Mouse (Mus musculus) liver, embryonic 13.5 days (tissue): ENCODE data around the gene Psmd3. TPM values are rescaled to one million over a fixed set of nuclear protein-coding genes. Genes with fewer than 3 reads are reported as not detected.
A peak's percentile ranks its signal among the peaks of the same experiment; 100 is the strongest.
"Not testable (repeated sequence)": the region's sequence is repeated elsewhere in the genome, so short reads cannot be mapped to it uniquely, and the experiment has no call there.

Source experiments
- ATAC-seq: fragments of 200-750 bp; cut with Nextera tagmentation; 2 replicates; pipeline ENCODE4 v1.8.0; 2017; ENCODE audit warnings: low read depth, mild to moderate bottlenecking, moderate number of reproducible peaks, moderate library complexity
- DNase-seq: peaks from one replicate; pipeline ENCODE4 v3.0.0; 2022
- H3K27ac ChIP-seq: fragments of 300-500 bp; sonication (generic); 2 replicates; pipeline ENCODE4 v1.5.1; 2015; ENCODE audit warnings: moderate library complexity, mild to moderate bottlenecking, inconsistent platforms
- H3K27me3 ChIP-seq: fragments of 300-500 bp; sonication (generic); 2 replicates; pipeline ENCODE4 v1.6.1; 2015; ENCODE audit warnings: mild to moderate bottlenecking, inconsistent platforms
- H3K36me3 ChIP-seq: fragments of 300-500 bp; sonication (generic); 2 replicates; pipeline ENCODE4 v1.6.1; 2015; ENCODE audit warnings: mild to moderate bottlenecking, inconsistent platforms
- H3K4me1 ChIP-seq: fragments of 300-500 bp; sonication (generic); replicated peaks from 2 replicates; pipeline ENCODE4 v1.6.1; 2015; ENCODE audit warnings: inconsistent platforms
- H3K4me2 ChIP-seq: fragments of 300-500 bp; sonication (generic); 2 replicates; pipeline ENCODE4 v1.6.1; 2015; ENCODE audit warnings: inconsistent platforms, mild to moderate bottlenecking, moderate library complexity
- H3K4me3 ChIP-seq: fragments of 300-500 bp; sonication (generic); replicated peaks from 2 replicates; pipeline ENCODE4 v1.5.1; 2015; ENCODE audit warnings: mild to moderate bottlenecking, inconsistent platforms
- H3K9ac ChIP-seq: fragments of 300-500 bp; sonication (generic); 2 replicates; pipeline ENCODE4 v1.6.1; 2015; ENCODE audit warnings: mild to moderate bottlenecking, inconsistent platforms
- H3K9me3 ChIP-seq: fragments of 300-500 bp; sonication (generic); replicated peaks from 2 replicates; pipeline ENCODE4 v1.6.1; 2016; ENCODE audit warnings: inconsistent platforms
- WGBS: fragments of 180-500 bp; shearing (Covaris S2); methylation state at CpG from one replicate; pipeline ENCODE4 v1.1.7; 2015; ENCODE audit not compliant: insufficient replicate concordance; 5-methylcytosine and 5-hydroxymethylcytosine counted together
- polyA plus RNA-seq: library from polyadenylated mRNA; unstranded; fragments of >200 nt; fragmentation: Nextera tagmentation; extraction: Ambion mirVana; gene quantifications from 2 replicates; pipeline ENCODE4 v1.2.1, GENCODE M21; 2015

Gene Psmd3
- polyA plus RNA-seq, 1 experiment from 2014 or later: 143 TPM

DNA sequence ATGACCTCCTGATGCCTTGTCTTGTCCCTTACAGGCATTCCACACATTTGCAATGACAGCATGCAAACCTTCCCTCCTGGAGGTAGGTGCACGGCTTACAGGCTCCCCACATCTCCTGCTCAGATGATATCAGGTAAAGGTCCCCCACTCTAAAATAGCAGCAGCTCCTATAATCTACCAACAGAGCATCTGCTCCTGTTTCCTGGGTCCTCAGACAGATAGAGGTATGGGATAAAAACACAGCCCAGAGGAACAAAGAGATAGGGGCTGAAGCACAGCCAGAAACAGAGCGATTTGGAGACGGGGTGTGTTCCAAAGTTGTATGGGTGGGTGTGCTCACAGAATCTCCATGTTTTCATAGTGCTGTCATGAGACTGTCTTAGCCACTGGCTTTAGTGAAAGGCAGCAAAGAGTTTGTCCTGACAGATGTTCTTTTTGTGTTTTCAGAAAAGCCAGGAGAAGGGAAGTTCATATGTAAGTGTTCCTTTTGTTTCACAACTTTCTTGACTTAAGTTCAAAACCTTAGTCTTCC is 11.0 kb upstream of the Psmd3 start:
- DNase-seq: no peak
- WGBS: 30% methylated on average over 3 of the region's 3 CpGs
- H3K27me3 ChIP-seq: peaks cover 50% of the 10 kb centered on the region

GRCm38 (mm10) chr11:98671857-98672256 is 10.5 kb upstream of the Psmd3 start:
- DNase-seq: peak; percentile 43
- H3K9ac ChIP-seq: peak overlapping the region; percentile 23; the same call in 1 of the 2 replicates
- H3K27ac ChIP-seq: 0 out of 2 replicates have a peak overlapping the region, but pooled peaks have one; percentile 6
- H3K9me3 ChIP-seq: no peaks in the 10 kb centered on the region
- H3K4me2 ChIP-seq: no peak overlapping the region
- H3K36me3 ChIP-seq: no peaks in the 10 kb centered on the region
- H3K4me1 ChIP-seq: peaks cover 21% of the 10 kb centered on the region
- H3K27me3 ChIP-seq: peaks cover 45% of the 10 kb centered on the region
- 28% methylated on average over 5 of the region's 5 CpGs for WGBS
- no peak overlapping the region for H3K4me3 ChIP-seq
- peak; percentile 68 for ATAC-seq

More for the DNA sequence above, 11.0 kb upstream of the Psmd3 start:
- Histone ChIP-seq H3K4me2 (no peak overlapping the region), H3K4me3 (no peak overlapping the region), H3K4me1 (peaks cover 21% of the 10 kb centered on the region), H3K27ac (no peak overlapping the region), H3K9me3 (no peaks in the 10 kb centered on the region), H3K36me3 (no peaks in the 10 kb centered on the region), H3K9ac (no peak overlapping the region)
- peak; percentile 48; the same call in 1 of the 2 replicates for ATAC-seq

DNA sequence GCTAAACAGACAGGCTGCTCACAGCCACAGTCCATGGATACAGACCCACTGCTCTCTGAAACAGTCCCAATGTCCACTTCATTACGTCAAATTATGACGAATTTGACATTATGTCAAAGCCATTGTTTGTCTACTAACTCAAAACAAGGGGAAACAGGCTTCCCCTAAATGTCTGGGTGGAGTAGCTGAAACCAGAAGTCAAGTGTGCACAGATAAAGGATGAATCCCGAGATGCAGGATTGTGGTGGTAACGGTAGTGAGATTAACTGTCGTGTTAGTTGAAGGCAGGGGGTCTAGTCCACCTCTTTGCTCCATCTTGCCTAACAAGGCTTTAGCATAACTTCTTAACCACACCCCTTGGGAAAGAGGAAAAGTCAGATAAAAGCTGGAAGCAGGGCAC is 9.9 kb upstream of the Psmd3 start:
- H3K27ac ChIP-seq: 0 out of 2 replicates have a peak overlapping the region, but pooled peaks have one; percentile 6
- DNase-seq (no peak), ATAC-seq (no peak)
- H3K9me3 ChIP-seq: no peaks in the 10 kb centered on the region
- H3K4me1 ChIP-seq: peaks cover 21% of the 10 kb centered on the region
- H3K4me2 ChIP-seq: 0 out of 2 replicates have a peak overlapping the region, but pooled peaks have one; percentile 35
- H3K27me3 ChIP-seq: peaks cover 39% of the 10 kb centered on the region
- 32% methylated on average over 5 of the region's 5 CpGs for WGBS
- H3K9ac ChIP-seq: peak overlapping the region; percentile 23; the same call in 1 of the 2 replicates
- no peaks in the 10 kb centered on the region for H3K36me3 ChIP-seq
- no peak overlapping the region for H3K4me3 ChIP-seq

- WGBS: 2% methylated on average over 6 of the region's 7 CpGs
- H3K9ac ChIP-seq, H3K9me3 ChIP-seq, H3K4me3 ChIP-seq, H3K27ac ChIP-seq, H3K36me3 ChIP-seq: not testable (repeated sequence)
- H3K27me3 ChIP-seq: peaks cover 33% of the 10 kb centered on the region
- H3K4me2 ChIP-seq: peak overlapping the region; percentile 35; the same call in 1 of the 2 replicates
- DNase-seq (peak; percentile 58), ATAC-seq (peak; percentile 54)
- H3K4me1 ChIP-seq: peaks cover 21% of the 10 kb centered on the region
Observed at GRCm38 (mm10) chr11:98673136-98673535, 9.2 kb upstream of the Psmd3 start.

DNA sequence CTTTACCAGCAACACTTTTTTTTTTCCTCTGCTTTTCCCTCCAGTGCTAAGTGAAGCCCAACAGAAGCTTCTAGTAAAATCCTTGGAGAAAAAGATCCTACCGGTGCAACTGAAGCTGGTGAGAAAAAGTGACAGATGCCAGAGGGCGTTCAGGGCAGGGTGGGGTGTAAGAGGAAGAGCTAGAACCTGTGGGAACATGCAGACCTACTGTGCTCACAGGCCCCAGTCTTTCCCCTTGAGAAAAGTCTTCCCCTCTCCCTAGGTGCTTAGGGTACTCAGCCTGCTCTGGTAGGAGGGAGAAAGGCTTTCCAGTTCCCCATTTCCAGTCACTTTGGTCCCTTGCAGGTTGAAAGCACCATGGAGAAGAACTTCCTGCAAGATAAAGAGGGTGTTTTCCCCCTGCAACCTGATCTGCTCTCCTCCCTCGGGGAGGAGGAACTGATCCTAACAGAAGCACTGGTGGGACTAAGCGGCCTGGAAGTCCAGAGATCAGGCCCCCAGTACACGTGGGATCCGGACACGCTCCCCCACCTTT is 6.5 kb upstream of the Psmd3 start:
- no peak overlapping the region for H3K4me2 ChIP-seq
- H3K36me3 ChIP-seq: no peaks in the 10 kb centered on the region
- H3K4me1 ChIP-seq: peaks cover 21% of the 10 kb centered on the region
- DNase-seq (no peak), ATAC-seq (no peak)
- no peak overlapping the region for H3K9ac ChIP-seq
- no peaks in the 10 kb centered on the region for H3K9me3 ChIP-seq
- no peak overlapping the region for H3K27ac ChIP-seq
- H3K27me3 ChIP-seq: peaks cover 9% of the 10 kb centered on the region
- 29% methylated on average over 7 of the region's 7 CpGs for WGBS
- H3K4me3 ChIP-seq: no peak overlapping the region

DNA sequence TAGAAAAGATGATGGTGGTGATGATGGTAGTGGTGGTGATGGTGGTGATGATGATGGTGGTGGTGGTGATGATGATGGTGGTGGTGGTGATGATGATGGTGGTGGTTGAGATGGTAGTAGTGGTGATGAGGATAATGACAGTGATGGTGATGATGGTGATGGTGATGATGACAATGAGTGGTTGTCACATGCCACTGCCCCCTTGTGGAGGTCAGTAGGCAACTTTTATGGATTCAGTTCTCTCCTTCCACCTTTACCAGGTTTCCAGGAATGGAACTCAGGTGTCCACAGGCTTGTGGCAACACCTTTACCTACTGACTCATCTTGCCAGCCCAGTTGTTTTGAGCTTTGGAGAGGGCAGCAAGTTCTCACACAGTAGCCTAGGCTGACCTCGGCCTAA is 2.3 kb upstream of the Psmd3 start:
- Histone ChIP-seq H3K4me1 (peaks cover 33% of the 10 kb centered on the region), H3K4me3 (no peak overlapping the region), H3K9ac (no peak overlapping the region), H3K4me2 (no peak overlapping the region), H3K27ac (no peak overlapping the region), H3K27me3 (no peaks in the 10 kb centered on the region), H3K9me3 (no peaks in the 10 kb centered on the region), H3K36me3 (peaks cover 6% of the 10 kb centered on the region)
- 70% methylated on average over 1 of the region's 1 CpGs for WGBS
- DNase-seq: no peak
- ATAC-seq: no peak

GRCm38 (mm10) chr11:98680595-98680994 is 1.8 kb upstream of the Psmd3 start:
- H3K9me3 ChIP-seq, H3K27me3 ChIP-seq, DNase-seq, H3K27ac ChIP-seq, H3K4me2 ChIP-seq, H3K4me3 ChIP-seq, ATAC-seq, H3K9ac ChIP-seq: not testable (repeated sequence)
- Histone ChIP-seq H3K4me1 (peaks cover 38% of the 10 kb centered on the region), H3K36me3 (peaks cover 11% of the 10 kb centered on the region)
- WGBS: 75% methylated on average over 4 of the region's 4 CpGs

DNA sequence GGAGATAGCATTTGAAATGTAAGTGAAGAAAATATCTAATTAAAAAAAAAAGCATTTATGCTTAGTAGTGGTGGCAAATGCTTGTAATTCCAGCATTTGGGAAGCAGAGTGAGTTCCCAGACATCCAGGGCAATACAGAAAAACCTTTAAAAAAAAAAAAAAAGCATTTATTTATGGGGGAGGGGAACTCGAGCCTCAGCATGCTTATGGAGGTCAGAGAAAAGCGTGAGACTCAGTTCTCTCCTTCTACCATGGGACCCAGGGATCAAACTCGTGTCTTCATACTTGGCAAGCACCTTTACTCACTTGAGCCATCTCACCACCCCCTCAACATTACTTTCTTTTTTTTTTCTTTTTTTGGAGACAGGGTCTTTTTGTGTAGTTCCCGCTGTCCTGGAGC is 1.2 kb upstream of the Psmd3 start:
- Histone ChIP-seq H3K36me3 (peaks cover 17% of the 10 kb centered on the region), H3K4me1 (peaks cover 38% of the 10 kb centered on the region), H3K9me3 (no peaks in the 10 kb centered on the region), H3K4me3 (no peak overlapping the region), H3K27ac (no peak overlapping the region), H3K9ac (0 out of 2 replicates have a peak overlapping the region, but pooled peaks have one; percentile 63), H3K4me2 (peak overlapping the region; percentile 88; the same call in 1 of the 2 replicates), H3K27me3 (no peaks in the 10 kb centered on the region)
- ATAC-seq (no peak), DNase-seq (no peak)
- WGBS: 57% methylated on average over 4 of the region's 4 CpGs

GRCm38 (mm10) chr11:98682811-98683210 is 457 bp downstream of the Psmd3 start:
- H3K9me3 ChIP-seq: no peaks in the 10 kb centered on the region
- peak overlapping the region; percentile 88 for H3K4me2 ChIP-seq
- H3K9ac ChIP-seq: peak overlapping the region; percentile 98
- under 1% methylated on average over 23 of the region's 23 CpGs for WGBS
- H3K27ac ChIP-seq: peak overlapping the region; percentile 84
- H3K27me3 ChIP-seq: no peaks in the 10 kb centered on the region
- ATAC-seq: peak; percentile 47
- peaks cover 33% of the 10 kb centered on the region for H3K36me3 ChIP-seq
- no peak for DNase-seq
- H3K4me3 ChIP-seq: peak overlapping the region; percentile 92
- peaks cover 38% of the 10 kb centered on the region for H3K4me1 ChIP-seq

GRCm38 (mm10) chr11:98685642-98686041 is 3.3 kb downstream of the Psmd3 start:
- Histone ChIP-seq H3K27me3 (no peaks in the 10 kb centered on the region), H3K36me3 (peaks cover 58% of the 10 kb centered on the region), H3K4me1 (peaks cover 41% of the 10 kb centered on the region), H3K9ac (no peak overlapping the region), H3K27ac (peak overlapping the region; percentile 18; the same call in 1 of the 2 replicates), H3K4me2 (no peak overlapping the region), H3K4me3 (no peak overlapping the region), H3K9me3 (no peaks in the 10 kb centered on the region)
- ATAC-seq (no peak), DNase-seq (no peak)
- 86% methylated on average over 9 of the region's 9 CpGs for WGBS

GRCm38 (mm10) chr11:98686976-98687375 is 4.6 kb downstream of the Psmd3 start:
- Histone ChIP-seq H3K4me1 (peaks cover 30% of the 10 kb centered on the region), H3K9ac (no peak overlapping the region), H3K9me3 (no peaks in the 10 kb centered on the region), H3K27ac (no peak overlapping the region), H3K36me3 (peaks cover 71% of the 10 kb centered on the region), H3K4me2 (no peak overlapping the region), H3K4me3 (no peak overlapping the region), H3K27me3 (no peaks in the 10 kb centered on the region)
- DNase-seq: no peak
- WGBS: 88% methylated on average over 4 of the region's 4 CpGs
- no peak for ATAC-seq

DNA sequence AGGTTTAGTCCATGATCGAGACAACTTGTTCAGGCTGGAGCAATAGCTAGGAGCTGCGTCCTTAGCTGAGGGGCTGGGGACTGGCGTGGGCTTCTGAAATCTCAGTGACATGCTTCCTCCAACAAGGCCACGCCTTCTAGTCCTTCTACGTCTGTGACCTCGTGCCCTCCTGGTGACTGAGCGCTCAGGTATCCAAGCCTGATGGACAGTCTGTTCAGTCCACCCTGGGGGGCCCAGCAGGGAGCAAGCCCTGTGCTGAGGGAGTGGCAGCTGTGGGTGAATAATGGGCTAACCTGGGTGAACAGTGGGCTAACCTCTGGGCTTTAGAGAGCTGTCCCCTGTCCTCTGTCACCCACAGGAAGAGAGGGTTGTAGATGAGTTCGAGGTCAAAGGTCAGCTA is 5.7 kb downstream of the Psmd3 start:
- DNase-seq (no peak), ATAC-seq (no peak)
- Histone ChIP-seq H3K4me3 (no peak overlapping the region), H3K27me3 (no peaks in the 10 kb centered on the region), H3K9ac (no peak overlapping the region), H3K9me3 (no peaks in the 10 kb centered on the region), H3K4me2 (no peak overlapping the region), H3K4me1 (peaks cover 28% of the 10 kb centered on the region), H3K27ac (no peak overlapping the region), H3K36me3 (peaks cover 81% of the 10 kb centered on the region)
- 74% methylated on average over 8 of the region's 8 CpGs for WGBS
